Mouse (Mus musculus): ENCODE results near the gene Chek1.

Chek1 gene

DNA sequence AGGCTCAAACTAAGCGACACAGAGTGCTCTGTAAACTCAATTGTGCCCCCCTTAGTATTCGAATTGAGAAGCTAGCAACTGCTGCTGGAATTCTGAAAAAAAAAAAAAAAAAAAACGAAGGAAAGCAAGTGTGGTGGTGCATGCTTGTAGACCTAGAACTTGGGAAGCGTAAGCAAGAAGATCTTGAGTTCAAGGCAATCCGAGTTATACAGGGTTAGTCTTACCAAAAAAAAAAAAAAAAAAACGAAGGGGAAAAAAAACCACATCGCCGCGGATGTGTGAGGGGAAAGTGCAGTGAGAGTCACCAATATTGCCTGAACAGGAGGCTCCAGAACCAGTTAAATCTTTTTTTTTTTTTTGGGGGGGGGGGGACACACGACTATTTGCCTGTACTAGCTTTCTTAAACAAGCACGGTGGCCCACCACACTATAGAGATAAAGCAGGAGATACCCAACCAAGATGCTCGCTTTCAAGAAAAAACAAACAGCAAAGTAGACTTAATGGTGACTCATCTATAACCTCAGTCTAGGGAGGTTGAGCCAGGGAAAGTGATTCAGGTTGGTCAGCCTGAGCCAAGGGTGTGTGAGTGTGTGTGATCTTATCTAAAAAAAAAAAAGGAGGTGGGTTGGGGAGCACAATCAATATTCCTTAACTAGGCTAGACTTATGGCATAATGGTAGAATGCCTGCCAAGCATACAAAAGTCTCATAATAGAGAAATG, at the start of gene Chek1:
Gene Chek1, minus strand, starts transcription at position 32 of the 722 bp plus-strand sequence.
- DNase-seq (ENCODE audit: low spot score), result no peak

DNA sequence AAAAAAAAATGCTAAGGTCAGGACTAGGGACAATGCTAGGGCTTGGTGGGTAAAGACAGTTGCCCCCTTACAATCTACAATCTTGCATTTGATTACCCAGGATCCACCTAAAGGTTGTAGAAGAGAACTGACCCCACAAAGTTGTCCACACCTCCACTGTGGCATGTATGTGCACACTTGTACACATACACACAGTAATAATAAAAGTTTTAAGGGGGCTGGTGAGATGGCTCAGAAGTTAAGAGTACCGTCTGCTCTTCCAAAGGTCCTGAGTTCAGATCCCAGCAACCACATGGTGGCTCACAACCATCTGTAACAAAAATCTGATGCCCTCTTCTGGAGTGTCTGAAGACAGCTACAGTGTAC, 42.2 kb upstream of the Chek1 start:
- no peak for DNase-seq (ENCODE audit: low spot score)

DNA sequence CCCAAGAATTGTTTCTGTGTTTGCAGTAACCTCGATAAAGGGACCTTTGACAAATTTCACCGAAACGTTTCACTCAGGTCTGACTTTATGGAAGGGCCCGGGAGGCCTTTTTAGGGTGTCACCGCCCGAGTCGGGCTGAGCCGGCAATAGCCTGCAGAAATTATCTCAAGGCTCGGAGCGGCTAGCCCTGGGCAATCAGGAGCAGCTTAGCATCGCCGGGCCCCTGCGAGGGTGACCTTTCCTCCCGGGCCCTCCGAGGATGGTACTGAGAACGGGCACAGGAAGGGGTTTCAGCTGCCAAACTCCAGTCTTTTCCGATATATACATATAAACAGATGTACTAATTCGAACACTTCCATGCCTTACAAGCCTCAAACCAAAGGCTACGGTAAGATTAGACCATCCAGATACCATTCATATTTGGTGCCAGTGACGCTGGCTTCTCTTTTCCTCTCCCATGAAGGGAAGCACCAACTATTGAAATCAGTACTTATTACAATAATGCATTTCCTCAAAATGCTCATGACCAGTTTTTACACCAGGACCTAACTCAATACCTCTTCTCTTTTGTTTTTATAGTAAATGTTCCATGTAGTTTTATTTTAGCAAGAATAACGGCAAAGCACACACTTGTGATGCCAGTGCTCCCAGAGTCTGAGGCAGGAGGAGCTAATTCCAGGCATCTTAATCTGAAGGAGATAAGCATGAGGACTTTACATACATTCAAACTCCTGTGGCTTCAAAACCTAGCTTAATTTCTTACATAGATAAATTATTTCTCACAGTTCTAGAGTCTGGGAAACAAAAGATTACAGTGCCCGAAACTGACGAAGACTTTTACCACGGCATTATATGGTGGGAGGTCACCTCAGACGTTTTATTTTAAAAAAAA, 41.5 kb upstream of the Chek1 start:
- DNase-seq (ENCODE audit: low spot score), result peak; percentile 10

DNA sequence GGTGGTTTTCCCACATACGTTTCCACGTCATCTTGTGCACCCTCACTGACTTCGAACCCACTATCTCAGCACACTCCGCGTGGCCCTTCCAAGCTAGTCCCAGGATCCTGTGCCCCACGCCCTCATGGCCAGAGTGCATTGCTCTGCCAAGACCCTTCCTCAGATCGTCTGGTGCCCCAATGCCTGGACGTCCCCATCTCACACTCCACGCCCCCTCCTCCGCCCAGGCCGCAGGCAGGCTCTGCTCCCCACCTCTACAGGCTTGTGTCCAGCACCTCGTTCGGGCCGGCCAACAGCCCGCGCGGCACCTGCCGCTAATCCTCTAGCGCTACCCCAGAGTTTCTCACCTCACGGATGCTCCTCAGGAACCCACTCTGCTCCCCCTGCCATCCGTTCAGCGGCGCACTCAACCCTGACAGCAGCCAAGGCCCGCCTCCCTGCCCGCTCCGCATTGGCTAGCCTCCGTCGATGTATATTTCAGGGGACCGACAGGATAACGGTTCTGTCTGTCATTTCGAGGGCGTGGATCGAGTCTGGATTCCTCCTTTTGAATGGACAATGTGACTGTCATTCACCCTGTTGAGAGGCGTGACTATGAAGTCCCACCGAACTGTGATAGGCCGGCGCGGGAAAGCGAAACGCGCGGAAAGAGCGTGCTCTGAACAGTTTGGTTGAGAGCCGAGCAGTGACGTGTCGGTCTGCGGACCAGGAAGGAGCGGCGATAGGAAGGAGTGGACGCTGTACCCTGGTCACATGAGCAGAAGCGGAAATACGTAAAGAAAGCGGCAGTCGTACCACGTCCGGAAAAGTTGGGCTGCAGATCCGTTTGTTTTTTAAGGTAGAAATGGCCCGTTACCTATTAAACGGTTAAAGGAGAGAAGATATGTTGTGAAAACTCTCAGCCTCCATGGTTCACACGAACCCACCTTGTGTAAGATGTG, 40.6 kb upstream of the Chek1 start, which contains the start of gene Stt3a:
Gene Stt3a, minus strand, starts transcription at position 477 of the 941 bp plus-strand sequence.
- DNase-seq (ENCODE audit: low spot score), result peak; percentile 98

DNA sequence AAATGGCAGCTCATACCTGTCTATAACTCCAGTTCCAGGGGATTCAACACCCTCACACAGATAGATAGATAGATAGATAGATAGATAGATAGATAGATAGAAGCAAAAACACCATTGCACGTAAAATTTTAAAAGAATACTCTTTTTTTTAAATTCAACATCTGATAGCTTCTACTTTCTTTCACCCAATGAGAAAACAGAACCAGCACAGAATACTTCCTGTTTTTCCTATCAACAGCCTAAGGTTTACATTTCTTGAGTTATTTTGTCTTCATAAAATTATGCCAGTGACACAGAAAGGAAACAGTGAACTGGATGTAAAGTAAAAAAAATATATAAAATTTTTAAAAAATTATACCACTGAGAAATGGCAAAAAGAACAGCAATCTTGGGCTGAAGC, 37.5 kb upstream of the Chek1 start:
- no peak for DNase-seq (ENCODE audit: low spot score)

DNA sequence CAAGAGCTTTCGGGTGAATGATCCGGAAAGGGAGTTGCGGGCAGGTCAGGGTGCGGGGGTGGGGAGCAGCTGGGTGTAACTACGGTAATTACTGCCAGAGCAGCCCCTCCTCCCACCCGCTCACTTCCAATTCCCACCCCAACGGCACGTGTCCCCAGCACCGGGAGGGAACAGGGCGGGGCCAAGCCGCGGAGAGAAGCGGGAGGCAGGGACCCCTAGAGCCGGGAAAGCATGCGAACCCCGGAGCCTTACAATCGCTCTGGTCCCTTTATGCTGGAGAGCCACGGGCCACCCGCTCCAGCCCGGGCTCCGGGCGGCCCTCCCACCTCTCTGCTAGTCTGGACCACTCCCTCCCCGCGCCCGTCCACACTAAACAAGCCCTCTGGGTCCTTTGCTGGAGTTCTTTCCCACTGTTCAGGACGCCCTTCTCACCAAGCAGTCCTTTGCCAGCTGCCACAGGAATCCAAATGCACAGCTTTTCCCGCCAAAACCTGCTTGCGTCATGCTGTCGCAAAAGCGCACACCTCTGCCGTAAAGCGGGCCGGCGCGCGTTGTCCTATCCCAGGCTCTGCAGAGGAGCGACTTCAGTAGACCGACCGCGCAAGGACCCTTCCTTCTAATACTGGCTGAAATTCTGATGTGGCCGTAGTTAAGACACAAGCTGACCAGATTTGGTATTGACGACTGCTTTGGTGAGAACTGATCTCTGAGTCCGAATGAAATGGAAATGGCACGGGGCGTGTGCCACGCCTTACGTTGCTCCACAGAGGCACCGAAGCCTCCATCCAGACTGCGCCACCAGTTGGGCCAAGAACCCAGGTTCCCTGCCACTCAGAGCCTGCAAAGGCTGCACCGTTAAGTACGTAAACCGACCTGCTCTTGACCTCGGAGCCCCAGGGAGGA, 483 bp downstream of the Chek1 start:
- DNase-seq (ENCODE audit: low spot score), result peak; percentile 87

DNA sequence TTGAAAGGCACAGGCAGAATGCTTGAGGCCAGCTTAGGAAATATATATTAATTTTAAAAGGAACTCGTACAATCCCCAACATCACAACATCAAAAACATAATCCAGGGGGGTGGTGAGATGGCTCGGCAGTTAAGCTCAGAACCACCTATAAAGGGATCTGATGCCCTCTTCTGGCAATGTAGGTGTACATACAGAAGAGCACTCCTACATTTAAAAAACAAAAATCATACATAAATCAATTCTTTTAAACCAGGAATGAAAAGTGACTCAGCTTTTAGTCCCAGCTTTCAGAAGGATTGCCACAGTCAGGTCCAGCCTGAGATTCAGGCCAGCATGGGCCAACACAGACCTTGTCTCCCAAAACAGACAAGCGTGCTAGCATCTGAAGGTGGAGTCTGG, 10.2 kb downstream of the Chek1 start:
- no peak for DNase-seq (ENCODE audit: low spot score)

DNA sequence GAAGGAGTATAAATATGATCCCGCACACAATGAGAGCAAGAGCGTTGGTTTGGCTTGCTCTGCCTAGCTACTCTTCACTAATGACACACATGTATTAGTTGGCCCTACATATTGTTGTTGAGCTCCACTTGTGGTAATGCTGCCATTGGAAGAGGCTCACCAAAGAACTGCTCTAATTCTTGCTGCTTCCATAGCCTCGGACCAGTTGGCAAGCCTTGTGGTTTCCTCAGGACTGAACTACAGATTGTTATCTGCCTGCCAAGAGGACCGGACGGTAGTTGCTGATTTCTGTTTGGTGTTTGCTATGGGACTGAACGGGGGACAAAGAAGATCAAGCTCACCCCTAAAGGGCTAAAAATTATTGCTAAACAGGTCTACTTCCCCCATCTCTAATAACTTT, 19.6 kb downstream of the Chek1 start:
- DNase-seq (ENCODE audit: low spot score), result no peak

DNA sequence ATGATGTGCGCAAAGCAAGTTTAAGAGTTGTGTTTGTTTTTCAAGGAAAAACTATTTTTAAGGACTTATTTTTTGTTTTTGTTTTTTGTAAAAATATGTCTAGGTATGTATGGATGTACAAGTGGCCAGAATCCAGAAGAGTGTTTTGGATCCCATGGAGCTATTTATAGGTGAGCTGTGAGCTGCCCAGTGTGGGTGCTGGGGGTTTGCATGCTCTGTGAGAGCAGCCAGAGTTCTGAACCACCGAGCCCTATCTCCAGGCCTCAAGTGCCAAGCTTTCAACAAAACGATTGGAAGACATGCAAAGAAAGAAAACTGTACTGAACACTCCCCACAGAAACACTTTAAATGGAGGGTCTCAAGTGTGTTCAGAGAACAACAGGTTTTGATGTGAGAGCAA, 20.9 kb downstream of the Chek1 start:
- no peak for DNase-seq (ENCODE audit: low spot score)

DNA sequence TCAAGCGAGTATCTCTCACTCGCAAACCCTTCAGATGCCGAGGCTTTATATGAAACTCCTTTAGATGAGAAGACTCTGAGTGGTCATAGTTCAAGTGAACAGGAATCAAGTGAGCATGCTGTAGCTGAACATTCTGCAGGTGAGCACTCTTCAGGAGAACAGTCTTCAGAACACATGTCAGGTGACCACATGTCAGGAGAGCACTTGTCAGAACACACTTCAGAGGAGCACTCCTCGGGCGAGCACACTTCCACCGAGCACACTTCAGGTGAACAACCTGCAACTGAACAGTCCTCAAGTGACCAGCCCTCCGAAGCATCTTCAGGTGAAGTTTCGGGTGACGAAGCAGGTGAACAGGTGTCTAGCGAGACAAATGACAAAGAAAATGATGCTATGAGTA, 32.6 kb downstream of the Chek1 start:
- DNase-seq (ENCODE audit: low spot score), result no peak

DNA sequence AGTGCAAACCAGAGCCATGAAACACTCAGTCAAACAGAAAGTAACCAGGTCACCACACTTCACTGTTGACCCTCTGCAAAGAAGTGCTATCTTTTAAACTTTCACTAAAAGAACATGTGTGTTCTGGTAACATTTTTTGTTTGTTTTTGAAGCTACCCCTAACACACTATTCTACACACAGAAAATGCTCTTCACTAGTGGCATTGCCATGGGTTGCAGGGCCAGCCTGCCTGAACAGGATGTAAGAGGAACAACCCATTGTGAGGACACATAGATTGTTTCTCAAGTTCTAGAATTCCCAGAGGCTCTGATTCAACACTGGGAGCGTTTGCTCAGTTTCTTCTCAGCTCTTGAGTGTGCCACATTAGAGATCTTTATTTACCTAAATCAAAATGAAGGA, 33.9 kb downstream of the Chek1 start, which contains the start of gene Acrv1:
Gene Acrv1, plus strand, starts transcription at position 301 of the 400 bp plus-strand sequence.
- DNase-seq (ENCODE audit: low spot score), result no peak

DNA sequence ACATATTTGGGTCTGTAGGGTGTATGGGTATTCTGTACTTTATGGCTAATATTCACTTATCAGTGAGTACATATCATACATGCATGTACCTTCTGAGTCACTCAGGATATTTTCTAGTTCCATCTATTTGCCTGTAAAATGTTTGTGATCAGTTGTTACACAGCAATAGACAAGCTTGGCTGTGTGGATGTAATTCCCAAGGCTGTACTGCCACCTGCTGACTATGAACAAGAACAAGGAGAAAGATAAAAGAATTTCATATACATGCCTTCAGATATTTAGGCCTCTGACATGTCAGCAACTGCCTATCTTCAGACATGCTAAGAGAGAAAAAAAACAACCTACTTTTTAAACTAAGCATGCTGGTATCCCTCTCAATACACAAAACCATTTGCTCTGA, 39.5 kb downstream of the Chek1 start:
- DNase-seq (ENCODE audit: low spot score), result no peak

DNA sequence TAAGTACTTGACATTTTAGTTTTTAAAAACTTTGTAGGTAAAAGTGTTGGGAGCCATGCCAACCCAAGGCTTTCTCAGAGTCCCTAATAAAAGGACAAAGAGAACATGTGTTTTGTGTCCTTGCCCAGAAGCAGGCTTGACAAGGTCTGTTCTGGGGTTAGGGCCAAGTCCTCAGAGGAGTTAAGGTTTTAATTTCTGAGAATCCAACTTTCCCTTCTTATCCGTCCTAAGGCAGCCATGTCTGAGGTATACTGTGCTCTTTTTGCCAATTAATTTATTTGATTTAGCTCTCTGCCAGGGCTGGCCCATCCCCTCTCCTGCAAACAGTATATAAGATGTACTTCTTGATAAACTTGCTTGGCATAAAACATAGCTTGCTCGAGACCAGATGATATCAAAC, 45.4 kb downstream of the Chek1 start:
- no peak for DNase-seq (ENCODE audit: low spot score)
